Mouse (Mus musculus) limb, embryonic 12.5 days (tissue): ENCODE data around the gene Dpy30. TPM values are rescaled to one million over a fixed set of nuclear protein-coding genes. Genes with fewer than 3 reads are reported as not detected.

ENCODE experiments used
- ATAC-seq: fragments of 200-750 bp; cut with Nextera tagmentation; 2 replicates; pipeline ENCODE4 v1.8.0; 2017; ENCODE audit warnings: low read depth, moderate TSS enrichment; ENCODE audit not compliant: insufficient number of reproducible peaks, insufficient read depth, low FRiP score, low TSS enrichment
- H3K27ac ChIP-seq: fragments of 300-500 bp; sonication (generic); 2 replicates; pipeline ENCODE4 v1.5.1; 2016; ENCODE audit warnings: mild to moderate bottlenecking, moderate library complexity
- H3K27me3 ChIP-seq: fragments of 300-500 bp; sonication (generic); 2 replicates; pipeline ENCODE4 v1.6.1; 2016; ENCODE audit warnings: mild to moderate bottlenecking, moderate library complexity
- H3K36me3 ChIP-seq: fragments of 300-500 bp; sonication (generic); 2 replicates; pipeline ENCODE4 v1.6.1; 2016; ENCODE audit warnings: mild to moderate bottlenecking, moderate library complexity
- H3K4me1 ChIP-seq: fragments of 300-500 bp; sonication (generic); replicated peaks from 2 replicates; pipeline ENCODE4 v1.6.1; 2016
- H3K4me2 ChIP-seq: fragments of 300-500 bp; sonication (generic); 2 replicates; pipeline ENCODE4 v1.6.1; 2016; ENCODE audit warnings: mild to moderate bottlenecking, moderate library complexity
- H3K4me3 ChIP-seq: fragments of 300-500 bp; sonication (generic); replicated peaks from 2 replicates; pipeline ENCODE4 v1.5.1; 2016; ENCODE audit warnings: mild to moderate bottlenecking
- H3K9ac ChIP-seq: fragments of 300-500 bp; sonication (generic); replicated peaks from 2 replicates; pipeline ENCODE4 v1.6.1; 2016; ENCODE audit warnings: mild to moderate bottlenecking, moderate library complexity
- H3K9me3 ChIP-seq: fragments of 300-500 bp; sonication (generic); 2 replicates; pipeline ENCODE4 v1.6.1; 2016; ENCODE audit warnings: mild to moderate bottlenecking, moderate library complexity
- WGBS: fragments of 180-500 bp; shearing (Covaris S2); methylation state at CpG from one replicate; pipeline ENCODE4 v1.1.7; 2016; 5-methylcytosine and 5-hydroxymethylcytosine counted together
- polyA plus RNA-seq: library from polyadenylated mRNA; unstranded; fragments of >200 nt; fragmentation: Nextera tagmentation; extraction: Ambion mirVana; gene quantifications from 2 replicates; pipeline ENCODE4 v1.2.1, GENCODE M21; 2016

Dpy30 gene
- polyA plus RNA-seq, 1 experiment from 2014 or later = 295 TPM

DNA sequence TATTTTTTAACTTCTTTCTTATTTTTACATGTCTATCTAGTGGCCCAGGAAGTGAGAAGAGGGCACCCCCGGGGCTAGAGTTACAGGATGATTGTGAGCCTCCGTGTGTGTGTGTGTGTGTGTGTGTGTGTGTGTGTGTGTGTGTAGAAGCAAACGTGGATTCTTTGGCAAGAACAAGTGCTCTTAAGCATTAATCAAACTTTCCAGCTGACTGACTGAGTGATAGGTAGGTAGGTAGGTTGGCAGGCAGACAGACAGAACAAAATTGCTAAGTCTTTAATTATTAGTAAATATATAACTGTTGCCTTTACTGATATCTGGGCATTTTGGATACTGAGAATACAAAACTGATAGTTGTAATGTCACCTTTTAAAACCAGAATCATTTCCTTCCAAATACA, 49.3 kb downstream of the Dpy30 start:
- ATAC-seq = no peak
- Histone ChIP-seq H3K27ac (no peak overlapping the region), H3K4me2 (no peak overlapping the region), H3K4me1 (peaks cover 11% of the 10 kb centered on the region), H3K9me3 (no peaks in the 10 kb centered on the region), H3K36me3 (no peaks in the 10 kb centered on the region), H3K4me3 (no peak overlapping the region), H3K9ac (no peak overlapping the region), H3K27me3 (no peaks in the 10 kb centered on the region)
- WGBS = 89% methylated on average over 3 of the region's 3 CpGs

DNA sequence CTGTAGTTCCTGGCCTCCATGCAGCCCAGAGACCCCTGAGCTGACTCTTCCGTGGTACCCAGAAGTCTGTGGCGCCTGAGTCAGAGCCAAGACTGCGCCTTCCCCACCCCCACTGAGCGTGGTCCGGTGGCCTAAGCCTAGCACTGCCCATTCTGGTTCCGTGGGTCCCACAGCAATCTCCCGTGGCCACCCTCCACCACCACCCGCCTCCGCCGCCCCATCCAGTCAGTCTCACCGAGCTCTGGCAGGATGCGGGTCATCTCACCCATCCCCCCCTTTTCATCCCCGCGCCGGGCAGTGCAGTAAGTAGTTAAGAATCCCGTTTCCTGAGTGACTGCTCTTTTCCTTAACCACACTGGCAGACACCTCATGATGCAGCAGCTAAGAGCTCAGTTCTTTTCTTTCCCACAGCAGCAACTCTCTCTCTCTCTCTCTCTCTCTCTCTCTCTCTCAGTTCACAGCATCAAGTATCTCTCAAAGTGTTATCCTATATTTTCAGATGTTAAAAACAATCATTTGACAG, 51.0 kb downstream of the Dpy30 start:
- Histone ChIP-seq H3K4me1 (peaks cover 11% of the 10 kb centered on the region), H3K9ac (no peak overlapping the region), H3K27ac (0 out of 2 replicates have a peak overlapping the region, but pooled peaks have one; percentile 8), H3K27me3 (no peaks in the 10 kb centered on the region), H3K4me2 (no peak overlapping the region), H3K36me3 (no peaks in the 10 kb centered on the region), H3K4me3 (no peak overlapping the region), H3K9me3 (no peaks in the 10 kb centered on the region)
- ATAC-seq = peak; percentile 66; the same call in 1 of the 2 replicates
- 74% methylated on average over 16 of the region's 16 CpGs for WGBS

DNA sequence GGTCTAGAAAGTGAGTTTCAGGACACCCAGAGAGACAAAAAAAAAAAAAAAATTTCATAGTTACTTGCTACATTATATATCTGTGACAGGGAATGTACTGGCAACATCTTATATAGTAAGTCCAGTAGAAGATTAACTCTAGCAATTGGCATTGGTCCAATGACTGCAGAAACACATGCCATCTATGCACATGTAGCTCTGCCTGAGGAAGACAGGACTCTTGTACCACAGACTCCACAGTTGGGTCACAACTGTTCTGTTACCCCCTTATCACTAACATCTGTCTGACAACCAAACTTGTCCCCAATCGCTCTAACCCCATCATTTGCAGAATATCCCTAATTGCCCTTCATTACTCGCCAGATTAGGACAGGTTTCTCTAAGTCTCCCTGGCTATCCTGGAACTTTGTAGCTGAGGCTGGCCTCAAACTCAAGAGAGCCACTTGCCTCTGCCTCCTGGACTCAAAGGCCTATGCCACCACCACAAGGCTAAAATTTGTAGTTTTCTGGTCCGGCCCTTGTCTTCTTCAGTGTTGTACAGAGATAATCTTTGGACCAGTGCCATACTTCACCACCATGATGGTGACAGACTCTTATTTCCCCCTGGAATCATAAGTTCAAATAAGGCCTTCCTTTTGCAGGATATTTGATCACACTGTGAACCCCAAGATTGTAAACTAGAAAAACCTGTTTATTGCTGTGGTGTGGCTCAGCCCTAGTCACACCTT, 52.0 kb downstream of the Dpy30 start:
- ATAC-seq = no peak
- Histone ChIP-seq H3K4me1 (peaks cover 11% of the 10 kb centered on the region), H3K27me3 (no peaks in the 10 kb centered on the region), H3K9ac (no peak overlapping the region), H3K36me3 (no peaks in the 10 kb centered on the region), H3K9me3 (no peaks in the 10 kb centered on the region), H3K27ac (no peak overlapping the region), H3K4me2 (no peak overlapping the region), H3K4me3 (no peak overlapping the region)
- WGBS = 89% methylated on average over 3 of the region's 3 CpGs

DNA sequence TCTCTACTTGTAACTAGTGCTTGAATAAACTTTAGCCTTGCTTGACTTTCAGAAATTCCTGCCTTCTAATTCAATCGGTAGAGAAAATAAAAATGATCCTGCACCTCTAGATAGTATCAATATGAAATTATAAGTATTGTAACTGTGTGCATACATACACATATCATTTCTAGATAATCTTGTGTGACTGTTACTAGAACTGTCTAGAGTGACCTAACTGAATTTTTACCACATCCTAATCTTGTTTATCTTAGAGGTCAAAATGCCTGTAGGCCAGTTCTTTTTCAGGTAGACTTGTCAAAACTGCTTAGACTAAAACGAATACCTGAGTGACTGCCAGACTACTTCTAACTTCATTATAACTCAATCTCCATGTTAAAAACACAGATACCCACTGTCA, 53.5 kb downstream of the Dpy30 start:
- Histone ChIP-seq H3K36me3 (no peaks in the 10 kb centered on the region), H3K27ac (no peak overlapping the region), H3K9me3 (no peaks in the 10 kb centered on the region), H3K27me3 (no peaks in the 10 kb centered on the region), H3K4me1 (peaks cover 18% of the 10 kb centered on the region), H3K4me2 (no peak overlapping the region), H3K4me3 (no peak overlapping the region), H3K9ac (no peak overlapping the region)
- WGBS = 90% methylated on average over 2 of the region's 2 CpGs
- no peak for ATAC-seq

DNA sequence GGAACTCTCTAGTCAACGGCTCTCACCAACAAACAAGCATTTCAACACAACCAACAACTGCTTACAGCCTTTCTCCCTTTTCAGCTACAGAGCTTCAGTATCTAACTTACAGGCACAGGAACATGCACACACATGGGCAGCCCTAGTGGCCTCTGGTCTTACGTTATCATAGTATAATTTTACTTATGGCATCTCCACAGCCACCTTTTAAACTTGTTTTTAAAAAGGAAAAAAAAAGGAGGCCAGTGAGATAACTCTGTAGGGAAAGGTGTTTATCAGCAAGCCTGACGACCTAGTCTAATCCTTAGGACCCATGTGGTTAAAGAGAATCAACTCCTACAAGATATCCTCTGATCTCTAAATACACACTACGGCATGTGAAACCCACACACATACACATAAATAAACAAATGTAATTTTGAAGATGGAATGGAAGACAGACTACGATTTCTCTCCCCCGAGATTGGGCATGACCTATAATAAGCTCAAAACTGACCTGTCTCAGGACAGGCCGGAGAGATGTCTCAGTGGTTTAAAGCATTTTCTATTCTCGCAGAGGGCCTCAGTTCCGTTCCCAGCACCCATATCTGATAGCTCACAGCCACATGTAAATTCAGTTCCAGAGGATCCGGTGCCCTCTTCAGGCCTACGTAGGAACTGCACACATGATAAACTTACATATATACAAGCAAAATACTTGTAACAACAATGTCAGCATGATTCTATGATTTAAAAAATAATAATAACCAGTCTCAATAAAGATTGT, 56.1 kb downstream of the Dpy30 start:
- Histone ChIP-seq H3K27me3 (no peaks in the 10 kb centered on the region), H3K27ac (no peak overlapping the region), H3K9me3 (no peaks in the 10 kb centered on the region), H3K9ac (no peak overlapping the region), H3K4me2 (no peak overlapping the region), H3K36me3 (no peaks in the 10 kb centered on the region), H3K4me3 (no peak overlapping the region), H3K4me1 (peaks cover 33% of the 10 kb centered on the region)
- no peak for ATAC-seq
- WGBS = 89% methylated on average over 11 of the region's 11 CpGs

DNA sequence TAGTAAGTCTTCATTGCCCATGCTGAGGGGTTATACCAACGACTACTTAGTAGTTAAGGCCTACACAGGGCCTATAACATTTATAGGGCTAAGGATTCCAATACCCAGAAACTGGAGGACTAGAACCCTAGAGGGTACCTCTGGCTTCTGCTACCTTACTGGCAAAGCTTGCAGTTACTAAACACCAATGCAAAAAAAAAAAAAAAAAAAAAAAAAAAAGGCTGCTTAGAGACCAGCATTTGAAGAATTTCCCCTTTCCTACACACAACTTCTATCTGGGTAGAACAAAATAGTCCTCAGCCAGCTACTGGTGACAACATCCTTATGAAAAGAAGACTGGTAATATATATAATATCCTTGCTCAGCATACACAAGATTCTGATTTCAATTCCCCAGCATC, 58.1 kb downstream of the Dpy30 start:
- Histone ChIP-seq H3K36me3 (no peaks in the 10 kb centered on the region), H3K27me3 (no peaks in the 10 kb centered on the region), H3K9me3 (no peaks in the 10 kb centered on the region), H3K4me1 (peaks cover 35% of the 10 kb centered on the region), H3K4me2 (no peak overlapping the region), H3K4me3 (no peak overlapping the region), H3K9ac (no peak overlapping the region), H3K27ac (peak overlapping the region; percentile 66)
- no peak for ATAC-seq
- WGBS = 37% methylated on average over 1 of the region's 1 CpGs

DNA sequence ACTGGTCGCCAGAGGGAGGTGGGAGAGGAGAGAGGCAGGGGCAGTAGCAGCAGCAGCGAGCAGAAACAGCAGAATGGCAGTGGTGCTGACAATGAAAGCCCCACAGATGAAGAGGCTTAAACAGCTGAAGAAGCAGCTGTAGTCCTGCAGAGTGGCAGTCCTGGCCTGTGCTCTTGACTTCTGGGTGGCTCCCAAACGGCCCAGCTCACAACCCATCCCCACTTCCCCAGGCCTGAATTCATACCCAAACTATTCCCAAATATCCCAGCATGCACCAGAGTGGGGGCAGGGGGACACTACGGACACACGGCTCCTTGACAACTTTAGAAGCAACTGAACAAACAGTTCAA, 58.6 kb downstream of the Dpy30 start:
- Histone ChIP-seq H3K4me3 (no peak overlapping the region), H3K4me1 (peaks cover 35% of the 10 kb centered on the region), H3K4me2 (peak overlapping the region; percentile 10; the same call in 1 of the 2 replicates), H3K36me3 (no peaks in the 10 kb centered on the region), H3K9me3 (no peaks in the 10 kb centered on the region), H3K9ac (no peak overlapping the region), H3K27ac (peak overlapping the region; percentile 66), H3K27me3 (no peaks in the 10 kb centered on the region)
- peak; percentile 42; the same call in 1 of the 2 replicates for ATAC-seq
- 22% methylated on average over 5 of the region's 5 CpGs for WGBS

DNA sequence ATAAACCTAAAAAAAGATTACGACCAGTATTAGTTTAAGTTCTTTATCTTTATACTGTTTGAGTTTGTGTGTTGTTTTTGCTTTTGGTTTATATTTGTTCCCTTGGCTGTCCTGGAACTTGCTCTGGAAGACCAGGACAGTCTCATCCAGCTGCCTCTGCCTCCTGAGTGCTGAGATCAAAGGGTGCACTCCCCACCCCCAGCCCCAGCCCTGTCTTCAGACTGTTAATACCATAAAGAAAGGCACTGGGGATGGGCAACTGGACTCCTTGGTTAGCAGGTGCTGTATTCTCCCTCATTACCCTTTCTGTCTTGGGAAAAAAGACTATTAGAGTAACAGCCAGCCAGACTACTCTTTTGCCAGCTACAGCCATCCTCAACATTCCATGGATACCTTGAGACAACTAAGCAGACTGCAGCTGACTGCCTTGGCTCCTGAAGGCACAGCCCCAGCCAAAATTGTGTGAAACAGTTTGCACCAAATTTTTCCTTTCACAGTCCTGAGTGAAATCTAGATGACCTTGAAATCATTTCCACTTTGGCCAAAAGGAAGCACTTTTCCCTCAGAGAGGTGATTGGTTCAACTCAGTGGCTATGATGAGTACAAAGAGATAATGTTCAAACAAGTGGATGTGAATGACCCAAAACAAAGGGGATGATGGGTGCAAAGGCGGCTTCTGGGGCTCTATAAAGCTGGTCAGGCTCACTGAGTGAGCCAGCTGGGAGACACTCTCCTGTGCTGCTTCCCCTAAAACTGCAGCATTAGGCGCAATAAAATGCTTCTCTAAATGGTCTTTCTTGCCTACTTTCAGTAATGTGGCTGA, 59.2 kb downstream of the Dpy30 start:
- H3K36me3 ChIP-seq = 0 out of 2 replicates have a peak, but pooled peaks cover under 1% of the 10 kb centered on the region
- 28% methylated on average over 3 of the region's 3 CpGs for whole genome bisulfite sequencing
- no peak; the same call in 1 of the 2 replicates for ATAC-seq
- H3K27me3 ChIP-seq = no peaks in the 10 kb centered on the region
- no peaks in the 10 kb centered on the region for H3K9me3 ChIP-seq
- H3K4me1 ChIP-seq = peaks cover 35% of the 10 kb centered on the region
- peak overlapping the region; percentile 10; the same call in 1 of the 2 replicates for H3K4me2 ChIP-seq
- H3K9ac ChIP-seq = no peak overlapping the region
- H3K27ac ChIP-seq = peak overlapping the region; percentile 66
- no peak overlapping the region for H3K4me3 ChIP-seq

DNA sequence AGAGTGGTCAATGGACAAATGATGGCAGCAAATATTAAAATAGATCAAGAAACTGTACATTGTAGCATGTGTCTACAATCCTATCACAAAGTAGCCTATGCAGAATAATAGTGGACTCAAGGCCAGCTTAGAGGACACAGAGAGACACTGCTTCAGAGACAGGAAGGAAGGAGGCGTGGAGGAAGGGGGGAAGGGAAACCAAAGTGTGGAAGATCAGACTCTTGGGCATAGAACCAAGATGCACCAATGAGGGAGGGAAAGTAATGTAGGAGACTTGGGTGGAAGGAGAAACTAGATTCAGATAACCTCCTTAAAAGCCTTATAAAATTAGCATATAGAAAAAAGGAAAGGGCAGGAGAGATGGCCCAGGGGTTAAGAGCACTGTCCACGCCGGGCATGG, 61.3 kb downstream of the Dpy30 start:
- 90% methylated on average over 3 of the region's 3 CpGs for WGBS
- ATAC-seq = no peak
- no peaks in the 10 kb centered on the region for H3K9me3 ChIP-seq

More for the DNA sequence above, 61.3 kb downstream of the Dpy30 start:
- Histone ChIP-seq H3K4me2 (no peak overlapping the region), H3K4me1 (peaks cover 35% of the 10 kb centered on the region), H3K27me3 (no peaks in the 10 kb centered on the region), H3K36me3 (peaks cover 7% of the 10 kb centered on the region; the same call in 1 of the 2 replicates), H3K27ac (no peak overlapping the region), H3K4me3 (no peak overlapping the region), H3K9ac (no peak overlapping the region)
